Mouse (Mus musculus) stomach, embryonic 14.5 days (tissue): Measurements from ENCODE around the gene Sbno1. TPM values are rescaled to one million over a fixed set of nuclear protein-coding genes. Genes with fewer than 3 reads are reported as not detected.
"Not testable (repeated sequence)": the region's sequence is repeated elsewhere in the genome, so short reads cannot be mapped to it uniquely, and the experiment has no call there.

Source experiments
- ATAC-seq: fragments of 200-750 bp; cut with Nextera tagmentation; 2 replicates; pipeline ENCODE4 v1.8.0; 2017; ENCODE audit warnings: low read depth, moderate TSS enrichment; ENCODE audit not compliant: insufficient number of reproducible peaks, insufficient read depth, low FRiP score
- H3K27ac ChIP-seq: fragments of 300-500 bp; sonication (generic); 2 replicates; pipeline ENCODE4 v1.5.1; 2014; ENCODE audit warnings: mild to moderate bottlenecking, low read length, moderate library complexity, mixed read lengths
- H3K27me3 ChIP-seq: fragments of 300-500 bp; sonication (generic); 2 replicates; pipeline ENCODE4 v1.6.1; 2014; ENCODE audit warnings: low read length, control low read depth, mixed read lengths; ENCODE audit not compliant: control insufficient read depth, insufficient read depth
- H3K36me3 ChIP-seq: fragments of 300-500 bp; sonication (generic); 2 replicates; pipeline ENCODE4 v1.6.1; 2014; ENCODE audit warnings: mild to moderate bottlenecking, control low read depth, low read length, moderate library complexity, mixed read lengths; ENCODE audit not compliant: control insufficient read depth, insufficient read depth
- H3K4me1 ChIP-seq: fragments of 300-500 bp; sonication (generic); 2 replicates; pipeline ENCODE4 v1.6.1; 2014; ENCODE audit warnings: low read length, control low read depth, mixed read lengths; ENCODE audit not compliant: control insufficient read depth, insufficient read depth
- H3K4me2 ChIP-seq: fragments of 300-500 bp; sonication (generic); replicated peaks from 2 replicates; pipeline ENCODE4 v1.6.1; 2014; ENCODE audit warnings: low read depth, low read length, control low read depth
- H3K4me3 ChIP-seq: fragments of 300-500 bp; sonication (generic); 2 replicates; pipeline ENCODE4 v1.5.1; 2014; ENCODE audit warnings: low read depth, low read length, control low read depth
- H3K9ac ChIP-seq: fragments of 300-500 bp; sonication (generic); replicated peaks from 2 replicates; pipeline ENCODE4 v1.6.1; 2014; ENCODE audit warnings: low read depth, mild to moderate bottlenecking, control low read depth, low read length, moderate library complexity, mixed read lengths
- H3K9me3 ChIP-seq: fragments of 300-500 bp; sonication (generic); 2 replicates; pipeline ENCODE4 v1.6.1; 2016; ENCODE audit warnings: low read depth, low read length, control low read depth; ENCODE audit not compliant: control insufficient read depth
- WGBS: fragments of 180-500 bp; shearing (Covaris S2); extraction: QIAGEN DNeasy Blood & Tissue Kit; methylation state at CpG from one replicate; pipeline ENCODE4 v1.1.7; 2014; 5-methylcytosine and 5-hydroxymethylcytosine counted together
- polyA plus RNA-seq: library from polyadenylated mRNA; unstranded; fragments of >200 nt; fragmentation: Nextera tagmentation; extraction: Ambion mirVana; gene quantifications from 2 replicates; pipeline ENCODE4 v1.2.1, GENCODE M21; 2014

Gene Sbno1
- polyA plus RNA-seq, 1 experiment from 2014 or later = 104 TPM

DNA sequence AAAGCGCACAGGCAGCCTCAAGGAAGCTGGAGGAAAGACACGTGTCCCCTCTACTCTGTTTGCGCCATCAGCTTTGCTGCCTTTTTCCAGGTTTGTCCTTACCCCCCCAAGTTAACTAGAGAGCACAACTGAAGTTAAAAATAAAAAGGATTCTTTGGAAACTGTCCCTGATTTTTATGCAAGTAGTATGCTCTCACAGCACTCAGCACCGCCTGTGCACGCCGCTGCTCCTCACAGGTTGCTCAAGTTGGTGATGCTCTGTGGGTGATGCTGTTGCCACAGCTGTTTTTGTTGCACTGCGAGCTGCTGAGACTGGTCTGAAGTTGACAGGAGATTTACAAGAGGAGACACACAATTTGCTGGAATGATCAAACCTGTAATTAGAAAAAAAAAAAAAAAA is 51.5 kb downstream of the Sbno1 start:
- Histone ChIP-seq H3K36me3 (peaks cover 69% of the 10 kb centered on the region), H3K4me2 (no peak overlapping the region), H3K4me3 (no peak overlapping the region), H3K9me3 (no peaks in the 10 kb centered on the region), H3K4me1 (no peaks in the 10 kb centered on the region), H3K27me3 (no peaks in the 10 kb centered on the region), H3K27ac (no peak overlapping the region), H3K9ac (no peak overlapping the region)
- 96% methylated on average over 7 of the region's 7 CpGs for whole genome bisulfite sequencing
- ATAC-seq = no peak

DNA sequence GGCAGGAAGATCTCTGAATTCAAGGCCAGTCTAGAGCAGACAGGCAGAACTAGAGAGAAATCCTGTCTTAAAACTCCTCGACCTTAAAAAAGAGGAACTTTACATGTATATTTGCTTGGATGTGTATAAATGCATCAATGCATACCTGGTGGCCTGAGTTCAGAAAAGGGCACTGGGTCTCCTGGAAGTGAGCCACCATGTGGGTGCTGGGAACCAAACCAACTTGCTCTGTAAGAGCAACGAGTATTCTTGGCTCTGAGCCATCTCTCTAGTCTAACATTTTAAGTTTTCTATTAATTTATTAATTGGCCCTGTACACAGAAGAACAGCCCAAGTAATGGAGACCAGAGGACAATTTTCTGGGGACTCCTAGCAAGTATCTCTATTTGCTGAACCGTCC is 59.1 kb downstream of the Sbno1 start:
- Histone ChIP-seq H3K27me3 (no peaks in the 10 kb centered on the region), H3K4me2 (no peak overlapping the region), H3K9ac (no peak overlapping the region), H3K36me3 (peaks cover 24% of the 10 kb centered on the region), H3K4me3 (no peak overlapping the region), H3K4me1 (no peaks in the 10 kb centered on the region), H3K9me3 (no peaks in the 10 kb centered on the region), H3K27ac (no peak overlapping the region)
- ATAC-seq = no peak
- WGBS = 73% methylated on average over 3 of the region's 3 CpGs

DNA sequence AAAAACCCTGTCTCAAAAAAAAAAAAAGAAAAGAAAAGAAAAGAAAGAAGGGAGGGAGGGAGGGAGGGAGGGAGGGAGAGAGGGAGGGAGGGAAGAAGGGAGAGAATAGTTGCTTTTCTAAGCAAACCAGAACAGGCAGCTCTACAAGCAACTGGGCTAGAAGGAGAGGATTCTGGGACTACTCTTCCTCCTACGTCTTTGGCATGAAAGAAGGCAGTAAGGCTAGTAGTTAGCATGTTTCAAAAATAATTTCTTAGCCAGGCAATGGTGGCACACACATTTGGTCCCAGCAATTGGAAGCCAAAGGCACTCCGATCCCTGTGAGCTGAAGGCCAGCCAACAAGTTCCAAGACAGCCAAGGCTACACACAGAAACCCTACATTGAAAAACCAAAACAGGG is 60.0 kb downstream of the Sbno1 start:
- ATAC-seq = no peak
- H3K27me3 ChIP-seq = no peaks in the 10 kb centered on the region
- H3K27ac ChIP-seq = no peak overlapping the region
- H3K36me3 ChIP-seq = peaks cover 19% of the 10 kb centered on the region
- no peaks in the 10 kb centered on the region for H3K4me1 ChIP-seq
- H3K9me3 ChIP-seq = no peaks in the 10 kb centered on the region
- WGBS = 98% methylated on average over 2 of the region's 2 CpGs
- H3K4me2 ChIP-seq = no peak overlapping the region
- H3K4me3 ChIP-seq = no peak overlapping the region
- no peak overlapping the region for H3K9ac ChIP-seq

DNA sequence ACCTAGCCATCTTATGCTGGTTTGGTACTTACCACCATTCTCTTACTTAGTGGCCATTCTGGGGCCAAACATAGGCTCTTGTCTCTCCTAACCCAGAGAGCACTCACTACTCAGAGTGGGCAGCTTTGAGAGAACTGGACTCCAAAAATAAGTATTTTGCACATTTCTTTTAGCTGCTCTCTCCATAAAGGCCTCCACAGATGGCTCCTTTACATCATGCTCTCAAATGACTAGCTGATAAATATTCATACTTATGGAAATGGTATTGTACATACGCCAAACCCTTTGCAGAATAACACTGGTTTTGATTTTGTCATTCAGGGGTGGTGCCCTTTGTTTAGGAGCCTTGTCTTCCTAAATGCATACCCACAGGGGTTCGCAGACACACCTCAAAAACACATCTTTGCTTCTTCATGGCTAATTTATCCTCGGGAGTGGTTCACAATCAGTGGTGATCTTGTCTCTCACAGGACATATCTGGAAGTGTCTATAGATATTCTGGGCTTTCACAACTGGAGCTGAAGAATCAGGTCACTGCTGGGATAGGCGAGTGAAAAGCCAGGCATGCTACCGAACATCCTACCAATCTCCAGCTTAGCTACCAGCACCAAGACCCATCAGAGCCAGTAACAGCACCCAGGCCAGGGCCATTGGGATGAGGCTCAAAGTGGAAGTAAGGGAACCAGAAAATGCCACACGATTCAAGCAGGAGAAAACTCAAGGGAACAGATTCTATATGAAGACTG is 61.5 kb downstream of the Sbno1 start:
- no peak overlapping the region for H3K9ac ChIP-seq
- peaks cover 8% of the 10 kb centered on the region; the same call in 1 of the 2 replicates for H3K36me3 ChIP-seq
- H3K27ac ChIP-seq = no peak overlapping the region
- H3K4me2 ChIP-seq = no peak overlapping the region
- H3K27me3 ChIP-seq = no peaks in the 10 kb centered on the region
- H3K4me3 ChIP-seq = no peak overlapping the region
- 87% methylated on average over 6 of the region's 6 CpGs for WGBS
- H3K9me3 ChIP-seq = no peaks in the 10 kb centered on the region
- ATAC-seq = no peak
- H3K4me1 ChIP-seq = no peaks in the 10 kb centered on the region

DNA sequence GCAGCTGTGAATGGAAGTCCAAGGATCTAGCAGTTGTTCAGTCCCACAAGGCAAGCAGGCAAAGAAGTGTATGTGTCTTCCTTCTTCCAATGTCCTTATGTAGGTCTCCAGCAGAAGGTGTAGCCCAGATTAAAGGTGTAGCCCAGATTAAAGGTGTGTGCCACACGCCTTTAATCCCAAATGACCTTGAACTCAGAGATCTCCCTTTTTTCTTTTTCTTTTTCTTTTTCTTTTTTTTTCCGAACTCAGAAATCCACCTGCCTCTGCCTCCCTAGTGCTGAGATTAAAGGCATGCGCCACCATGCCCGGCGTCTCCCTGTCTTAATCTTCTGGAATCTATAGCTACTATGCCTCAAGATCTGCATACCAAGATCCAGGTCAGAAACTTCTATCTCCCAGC is 62.8 kb downstream of the Sbno1 start, which contains the start of gene Cdk2ap1:
TSS of gene Cdk2ap1 (minus strand) at position 101 of the 400 bp plus-strand sequence.
- H3K4me2 ChIP-seq, ATAC-seq, H3K27me3 ChIP-seq, H3K4me3 ChIP-seq, H3K9me3 ChIP-seq, H3K27ac ChIP-seq, H3K9ac ChIP-seq, H3K36me3 ChIP-seq, H3K4me1 ChIP-seq: not testable (repeated sequence)
- WGBS = 89% methylated on average over 5 of the region's 5 CpGs

DNA sequence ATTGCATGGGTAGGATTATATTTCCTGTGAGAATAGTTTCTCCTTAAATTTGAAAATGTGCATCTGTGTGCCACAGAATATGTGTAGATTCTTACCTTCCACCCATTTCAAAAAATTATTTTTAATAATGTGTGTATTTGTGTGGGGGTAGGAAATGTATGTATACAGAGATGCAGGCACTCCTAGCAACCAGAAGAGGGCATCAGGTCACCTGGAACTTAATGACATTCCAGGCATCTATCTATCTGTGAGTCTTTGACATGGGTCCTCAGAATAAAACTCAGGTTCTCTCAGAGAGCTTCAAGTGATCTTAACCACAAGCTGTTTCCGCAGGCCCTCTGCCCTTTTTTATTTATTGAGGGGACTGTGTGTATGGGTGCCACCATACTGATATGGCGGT is 66.2 kb downstream of the Sbno1 start:
- Histone ChIP-seq H3K36me3 (no peaks in the 10 kb centered on the region), H3K4me3 (no peak overlapping the region), H3K27ac (no peak overlapping the region), H3K9me3 (no peaks in the 10 kb centered on the region), H3K27me3 (no peaks in the 10 kb centered on the region), H3K4me1 (no peaks in the 10 kb centered on the region), H3K9ac (no peak overlapping the region), H3K4me2 (no peak overlapping the region)
- WGBS = 83% methylated on average over 2 of the region's 2 CpGs
- ATAC-seq = no peak

DNA sequence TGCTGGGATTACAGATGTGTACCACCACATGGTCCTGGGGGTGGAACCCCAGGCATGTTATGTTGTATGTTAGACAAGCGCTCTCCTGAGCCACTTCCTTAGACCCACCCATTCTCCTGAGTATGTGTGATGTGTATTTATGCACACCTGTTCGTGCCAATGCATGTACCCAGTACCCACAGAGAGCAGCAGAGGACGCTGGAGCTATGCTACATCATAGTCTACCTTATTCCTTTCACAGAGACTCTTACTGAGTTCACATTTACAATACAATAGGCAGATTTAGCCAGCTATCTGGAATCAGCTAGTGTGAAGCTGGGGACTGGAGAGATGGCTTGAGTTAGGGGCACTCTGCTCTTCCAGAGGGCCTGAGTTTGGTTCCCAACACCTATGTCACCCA is 69.1 kb downstream of the Sbno1 start:
- Histone ChIP-seq H3K9ac (no peak overlapping the region), H3K4me2 (no peak overlapping the region), H3K4me3 (no peak overlapping the region), H3K36me3 (no peaks in the 10 kb centered on the region), H3K27me3 (no peaks in the 10 kb centered on the region), H3K9me3 (no peaks in the 10 kb centered on the region), H3K27ac (no peak overlapping the region), H3K4me1 (peaks cover 4% of the 10 kb centered on the region)
- no peak for ATAC-seq
- 58% methylated on average over 3 of the region's 3 CpGs for WGBS

DNA sequence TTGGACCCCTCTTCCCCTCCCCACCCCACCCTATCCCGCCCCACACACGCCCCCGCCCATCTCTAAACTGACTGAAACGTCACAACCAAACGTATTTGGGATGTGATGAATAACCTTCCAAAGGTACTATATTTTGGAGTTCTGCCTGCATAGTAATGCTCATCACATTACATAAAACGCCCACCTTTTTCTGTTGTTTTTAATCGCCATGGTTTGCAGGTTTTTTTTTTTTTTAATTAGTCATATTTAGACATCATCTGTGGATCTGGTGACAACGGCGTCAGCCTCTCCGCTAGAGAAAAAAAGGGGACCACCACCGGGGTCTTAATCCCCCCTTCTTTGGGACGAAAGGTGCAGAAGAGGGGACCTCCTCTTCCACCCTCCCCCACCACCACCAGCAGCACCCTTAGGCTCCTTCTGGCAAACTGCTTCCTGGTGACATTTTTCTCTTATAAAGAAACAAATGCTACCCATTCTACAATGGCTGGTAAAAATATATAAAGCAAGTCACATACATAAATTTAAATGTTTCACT is 70.3 kb downstream of the Sbno1 start:
- Histone ChIP-seq H3K4me1 (peaks cover 13% of the 10 kb centered on the region), H3K4me3 (peak overlapping the region; percentile 94), H3K9ac (no peak overlapping the region), H3K36me3 (no peaks in the 10 kb centered on the region), H3K27ac (no peak overlapping the region), H3K4me2 (peak overlapping the region; percentile 46), H3K27me3 (no peaks in the 10 kb centered on the region), H3K9me3 (no peaks in the 10 kb centered on the region)
- ATAC-seq = no peak
- WGBS = 4% methylated on average over 12 of the region's 12 CpGs
